Mouse (Mus musculus): ENCODE measurements at regions not wholly inside any gene's neighbourhood (a gene's known extent, or its start where the extent isn't known, plus 50 kb on each side); places are given as distances from the start of the nearest gene placed in this dataset.

- TF ChIP-seq KAT2A (IDR thresholded peaks at IDR 0.05; ENCODE audit: insufficient replicate concordance, low read length) (no peak), USF1 (IDR thresholded peaks at IDR 0.05; ENCODE audit: low read depth, low read length) (no peak), TCF12 (IDR thresholded peaks at IDR 0.05; ENCODE audit: low read depth, low read length) (no peak), EP300 (IDR thresholded peaks at IDR 0.05; ENCODE audit: low read length) (no peak), CHD2 (IDR thresholded peaks at IDR 0.05; ENCODE audit: low read length) (no peak), MXI1 (IDR thresholded peaks at IDR 0.05; ENCODE audit: low read depth, low read length) (no peak), CTCF (conservative IDR thresholded peaks at IDR 0.05 in 1 of 2, IDR thresholded peaks at IDR 0.05 in 1 of 2; ENCODE audit: low read depth in 2 of 2, low read length in 2 of 2) (no peak), MEF2A (IDR thresholded peaks at IDR 0.05; ENCODE audit: borderline replicate concordance, low read depth, low read length) (no peak), MYC (IDR thresholded peaks at IDR 0.05; ENCODE audit: low read depth, low read length) (no peak), POLR2A (IDR thresholded peaks at IDR 0.05; ENCODE audit: low read depth, low read length) (no peak)
Observed at GRCm38 (mm10) chr6:117775304-117776050, 65.5 kb upstream of the Zfp637 start.
